Mouse (Mus musculus) kidney, postnatal 0 days (tissue): ENCODE measurements at regions not wholly inside any gene's neighbourhood (a gene's known extent, or its start where the extent isn't known, plus 50 kb on each side); places are given as distances from the start of the nearest gene placed in this dataset.
A peak's percentile ranks its signal among the peaks of the same experiment; 100 is the strongest.

Experiments
- ATAC-seq: fragments of 200-750 bp; cut with Nextera tagmentation; replicated peaks from 2 replicates; pipeline ENCODE4 v1.8.0; 2017; ENCODE audit warnings: low read depth, moderate number of reproducible peaks, moderate TSS enrichment, moderate library complexity; ENCODE audit not compliant: low FRiP score
- DNase-seq: peaks from one replicate; pipeline ENCODE4 v3.0.0-alpha.2; 2016; ENCODE audit warnings: low spot score
- H3K27ac ChIP-seq: fragments of 300-500 bp; sonication (generic); 2 replicates; pipeline ENCODE4 v1.5.1; 2014; ENCODE audit warnings: mild to moderate bottlenecking
- H3K27me3 ChIP-seq: fragments of 300-500 bp; sonication (generic); 2 replicates; pipeline ENCODE4 v1.6.1; 2014; ENCODE audit warnings: low read length, mixed read lengths; ENCODE audit not compliant: insufficient read depth
- H3K36me3 ChIP-seq: fragments of 300-500 bp; sonication (generic); 2 replicates; pipeline ENCODE4 v1.6.1; 2014; ENCODE audit warnings: low read length, mixed read lengths; ENCODE audit not compliant: insufficient read depth
- H3K4me1 ChIP-seq: fragments of 300-500 bp; sonication (generic); replicated peaks from 2 replicates; pipeline ENCODE4 v1.6.1; 2014; ENCODE audit warnings: antibody characterized with exemption, low read length, mixed read lengths; ENCODE audit not compliant: insufficient read depth
- H3K4me2 ChIP-seq: fragments of 300-500 bp; sonication (generic); 2 replicates; pipeline ENCODE4 v1.6.1; 2014; ENCODE audit warnings: mild to moderate bottlenecking, low read length, moderate library complexity, mixed read lengths
- H3K4me3 ChIP-seq: fragments of 300-500 bp; sonication (generic); replicated peaks from 2 replicates; pipeline ENCODE4 v1.5.1; 2014; ENCODE audit warnings: low read depth, low read length
- H3K9ac ChIP-seq: fragments of 300-500 bp; sonication (generic); 2 replicates; pipeline ENCODE4 v1.6.1; 2014; ENCODE audit warnings: low read depth, low read length
- H3K9me3 ChIP-seq: fragments of 300-500 bp; sonication (generic); replicated peaks from 2 replicates; pipeline ENCODE4 v1.6.1; 2016; ENCODE audit warnings: low read length, inconsistent platforms, mixed read lengths
- CTCF ChIP-seq: IDR thresholded peaks from 2 replicates; pipeline ENCODE4 v1.5.1; 2016; ENCODE audit warnings: antibody characterized with exemption, low read depth, mild to moderate bottlenecking, moderate library complexity
- WGBS: fragments of 180-500 bp; shearing (Covaris S2); extraction: QIAGEN DNeasy Blood & Tissue Kit; methylation state at CpG from one replicate; pipeline ENCODE4 v1.1.7; 2014; 5-methylcytosine and 5-hydroxymethylcytosine counted together

- no peak for TF ChIP-seq CTCF
- no peak overlapping the region for H3K9ac ChIP-seq
- 67% methylated on average over 6 of the region's 6 CpGs for WGBS
- H3K9me3 ChIP-seq, result no peaks in the 10 kb centered on the region
- H3K4me1 ChIP-seq, result no peaks in the 10 kb centered on the region
- no peaks in the 10 kb centered on the region for H3K36me3 ChIP-seq
- no peaks in the 10 kb centered on the region for H3K27me3 ChIP-seq
- ATAC-seq, result no peak
- H3K27ac ChIP-seq, result no peak overlapping the region
- peak; percentile 51 for DNase-seq
- H3K4me2 ChIP-seq, result no peak overlapping the region
- H3K4me3 ChIP-seq, result no peak overlapping the region
Measured at GRCm38 (mm10) chr7:72027006-72027405, 279.4 kb downstream of the Mctp2 start.

DNA sequence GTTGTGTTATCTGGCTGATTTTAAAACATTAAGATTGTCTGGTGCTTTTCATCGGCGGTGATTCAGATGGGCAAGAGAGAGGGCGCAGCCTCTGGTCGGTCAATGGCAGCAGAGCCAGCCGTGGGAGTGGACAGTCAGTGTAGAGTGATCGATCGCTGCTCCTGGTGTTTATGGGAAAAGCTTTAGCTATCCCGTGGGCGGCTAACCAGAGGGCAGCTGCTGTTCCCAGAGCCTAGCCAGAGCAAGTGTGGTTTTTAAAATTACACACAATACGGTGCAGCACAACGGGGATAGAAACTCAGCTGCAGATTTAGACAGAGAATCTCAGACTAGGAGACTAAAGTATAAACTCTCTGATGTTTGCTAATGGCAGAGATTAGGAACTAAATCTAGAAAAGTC, 297.3 kb downstream of the Mctp2 start:
- Histone ChIP-seq H3K4me1 (no peaks in the 10 kb centered on the region), H3K9ac (no peak overlapping the region), H3K4me3 (no peak overlapping the region), H3K27me3 (no peaks in the 10 kb centered on the region), H3K9me3 (no peaks in the 10 kb centered on the region), H3K36me3 (no peaks in the 10 kb centered on the region), H3K27ac (no peak overlapping the region), H3K4me2 (no peak overlapping the region)
- 62% methylated on average over 11 of the region's 11 CpGs for WGBS
- no peak for ATAC-seq
- TF ChIP-seq CTCF, result no peak
- peak; percentile 8 for DNase-seq

- H3K4me2 ChIP-seq, result no peak overlapping the region
- H3K9me3 ChIP-seq, result no peaks in the 10 kb centered on the region
- ATAC-seq (no peak), DNase-seq (no peak)
- no peaks in the 10 kb centered on the region for H3K4me1 ChIP-seq
- no peak overlapping the region for H3K27ac ChIP-seq
- no peak overlapping the region for H3K9ac ChIP-seq
- no peaks in the 10 kb centered on the region for H3K27me3 ChIP-seq
- H3K36me3 ChIP-seq, result no peaks in the 10 kb centered on the region
- WGBS, result 83% methylated on average over 3 of the region's 3 CpGs
- no peak for TF ChIP-seq CTCF
- no peak overlapping the region for H3K4me3 ChIP-seq
Measured at GRCm38 (mm10) chr7:72004311-72004710, 302.1 kb downstream of the Mctp2 start.

DNA sequence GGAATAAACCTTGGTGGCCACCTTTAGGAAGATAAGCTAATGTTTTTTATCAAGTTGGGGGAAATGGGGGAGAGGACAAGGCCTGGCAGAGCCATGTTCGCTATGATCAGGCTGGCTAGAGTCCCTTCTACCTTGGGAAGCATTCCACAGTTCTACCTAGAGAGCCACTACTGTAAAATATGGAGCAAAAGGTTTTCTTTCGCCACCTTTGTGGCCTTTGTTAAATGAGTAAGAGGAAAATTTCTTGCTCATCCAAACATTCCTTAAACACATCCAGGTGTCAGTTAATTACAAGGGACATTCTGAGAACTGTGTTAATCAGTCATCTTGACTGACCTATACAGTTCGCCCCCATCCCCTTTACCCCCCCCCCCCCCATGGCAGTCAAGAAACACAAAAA, 313.9 kb downstream of the Mctp2 start:
- H3K36me3 ChIP-seq, result no peaks in the 10 kb centered on the region
- H3K4me1 ChIP-seq, result no peaks in the 10 kb centered on the region
- 86% methylated on average over 3 of the region's 3 CpGs for WGBS
- no peak for DNase-seq
- H3K9ac ChIP-seq, result no peak overlapping the region
- H3K4me2 ChIP-seq, result no peak overlapping the region
- TF ChIP-seq CTCF, result no peak
- no peak overlapping the region for H3K27ac ChIP-seq
- no peak overlapping the region for H3K4me3 ChIP-seq
- H3K27me3 ChIP-seq, result no peaks in the 10 kb centered on the region
- no peaks in the 10 kb centered on the region for H3K9me3 ChIP-seq
- no peak for ATAC-seq

DNA sequence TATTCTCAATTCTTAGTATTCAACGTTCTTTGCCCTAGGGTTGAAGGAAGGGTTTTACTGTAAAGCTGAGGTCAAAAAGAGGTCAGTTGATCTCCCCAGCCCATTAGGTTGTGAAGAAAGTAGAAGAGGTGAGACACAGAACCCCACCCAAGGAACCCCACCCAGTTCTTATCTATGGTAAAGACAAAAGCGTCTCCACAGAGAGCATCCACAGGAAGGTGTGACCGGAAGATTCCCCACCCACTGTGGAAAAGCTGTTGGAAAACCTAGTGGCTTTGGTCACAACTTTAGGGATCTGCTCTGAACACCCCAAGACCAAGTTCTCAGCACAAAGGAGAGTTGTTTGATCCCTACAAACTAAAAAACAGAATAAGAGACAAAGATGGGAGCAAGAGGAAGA, 314.6 kb downstream of the Mctp2 start:
- no peak for TF ChIP-seq CTCF
- H3K36me3 ChIP-seq, result no peaks in the 10 kb centered on the region
- H3K27me3 ChIP-seq, result no peaks in the 10 kb centered on the region
- no peak overlapping the region for H3K9ac ChIP-seq
- no peak overlapping the region for H3K4me3 ChIP-seq
- no peak overlapping the region for H3K4me2 ChIP-seq
- 81% methylated on average over 3 of the region's 3 CpGs for WGBS
- no peaks in the 10 kb centered on the region for H3K4me1 ChIP-seq
- ATAC-seq (no peak), DNase-seq (no peak)
- no peak overlapping the region for H3K27ac ChIP-seq
- H3K9me3 ChIP-seq, result no peaks in the 10 kb centered on the region

- Histone ChIP-seq H3K4me3 (no peak overlapping the region), H3K36me3 (no peaks in the 10 kb centered on the region), H3K9ac (no peak overlapping the region), H3K27ac (no peak overlapping the region), H3K4me1 (no peaks in the 10 kb centered on the region), H3K27me3 (no peaks in the 10 kb centered on the region), H3K9me3 (no peaks in the 10 kb centered on the region), H3K4me2 (no peak overlapping the region)
- no peak for ATAC-seq
- WGBS, result 65% methylated on average over 4 of the region's 4 CpGs
- no peak for DNase-seq
- no peak for TF ChIP-seq CTCF
Measured at GRCm38 (mm10) chr7:71991206-71991605, 315.2 kb downstream of the Mctp2 start.

DNA sequence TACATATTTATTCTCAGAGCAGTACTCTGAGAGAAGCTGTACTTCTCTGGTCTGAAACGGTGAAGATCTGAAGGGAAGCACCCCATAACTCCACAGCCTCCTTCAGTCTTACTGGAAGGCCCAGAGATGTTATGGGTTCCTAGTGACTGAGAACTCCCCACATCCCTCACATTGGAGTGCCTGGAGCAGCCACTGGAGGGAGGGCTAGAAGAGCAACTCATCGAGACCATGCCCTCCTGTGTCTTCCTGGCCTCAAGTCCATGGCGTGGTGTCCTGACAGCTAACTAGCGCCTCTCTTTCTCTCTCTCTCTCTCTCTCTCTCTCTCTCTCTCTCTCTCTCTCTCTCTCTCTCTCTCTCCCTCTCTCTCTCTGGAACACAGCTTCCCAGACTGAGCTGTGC, 340.4 kb downstream of the Mctp2 start:
- Histone ChIP-seq H3K4me3 (no peak overlapping the region), H3K27ac (no peak overlapping the region), H3K36me3 (no peaks in the 10 kb centered on the region), H3K9ac (no peak overlapping the region), H3K9me3 (no peaks in the 10 kb centered on the region), H3K27me3 (no peaks in the 10 kb centered on the region), H3K4me1 (0 out of 2 replicates have a peak, but pooled peaks cover 2% of the 10 kb centered on the region), H3K4me2 (no peak overlapping the region)
- DNase-seq (no peak), ATAC-seq (no peak)
- TF ChIP-seq CTCF, result peak; percentile 34; the same call in 1 of the 2 replicates
- WGBS, result 75% methylated on average over 4 of the region's 4 CpGs
